Mouse (Mus musculus) inflammation-experienced regulatory T-cells, adult 6 months (primary cell): ENCODE results near the gene Olfr1025-ps1. TPM values are rescaled to one million over a fixed set of nuclear protein-coding genes. Genes with fewer than 3 reads are reported as not detected.

ENCODE experiments used
- ATAC-seq: one replicate; pipeline ENCODE4 v1.8.0; 2017
- polyA plus RNA-seq, 3 experiments: library from polyadenylated mRNA; unstranded; fragments of 100-300 nt; shearing (Covaris generic); gene quantifications; one replicate each; pipeline ENCODE4 v1.2.1; 2017

Gene Olfr1025-ps1
- not detected for polyA plus RNA-seq

- ATAC-seq, result no peak
Observed at GRCm38 (mm10) chr2:85914893-85915292, at the start of gene Olfr1025-ps1. Gene Olfr1025-ps1 (plus strand): TSS chr2:85915193.

GRCm38 (mm10) chr2:85868294-85868693 is 46.7 kb upstream of the Olfr1025-ps1 start, which contains the start of gene Olfr1022:
Gene Olfr1022 (plus strand): TSS chr2:85868594.
- no peak for ATAC-seq

GRCm38 (mm10) chr2:85885340-85885739 is 29.7 kb upstream of the Olfr1025-ps1 start, which contains the start of gene Olfr1023:
Gene Olfr1023 (plus strand): TSS chr2:85885640.
- ATAC-seq, result no peak

DNA sequence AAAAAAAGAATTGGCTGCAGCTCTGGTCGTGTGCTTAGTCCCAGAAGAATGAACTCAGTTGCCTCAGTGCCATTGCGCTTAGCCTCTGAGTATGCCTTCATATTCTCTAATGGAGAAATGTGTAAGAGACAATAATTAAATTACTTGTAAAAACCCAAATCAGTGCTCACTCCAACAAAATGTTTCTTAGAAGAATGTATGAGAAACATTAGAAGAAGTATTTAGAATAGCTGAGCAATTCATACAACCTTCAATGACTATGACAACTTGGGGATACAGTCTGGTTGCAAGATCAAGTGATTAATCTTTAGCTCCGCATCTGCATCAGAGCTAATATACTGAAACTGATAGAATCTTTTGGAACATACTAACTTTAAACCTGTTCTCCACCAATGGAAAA is 10.0 kb upstream of the Olfr1025-ps1 start, which contains the start of gene Olfr1024:
TSS of gene Olfr1024 (minus strand) at position 101 of the 400 bp plus-strand sequence.
- no peak for ATAC-seq

DNA sequence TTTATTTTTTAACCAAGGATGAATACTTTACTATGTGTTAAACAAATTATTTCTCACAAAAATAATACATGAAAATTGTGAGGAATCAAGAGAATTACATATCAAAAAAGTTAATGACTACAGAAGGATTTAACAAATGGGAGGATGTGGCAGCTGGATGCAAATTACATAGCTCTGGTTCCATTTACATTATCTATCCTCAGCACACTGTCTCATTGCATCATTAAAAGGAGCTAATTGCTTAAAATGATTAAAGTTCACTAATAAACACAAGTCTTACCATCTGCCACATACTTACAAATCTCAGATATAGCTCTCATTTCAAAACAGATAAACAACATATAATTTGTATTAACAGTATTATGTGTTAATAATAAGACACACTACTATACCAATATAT is 1.8 kb upstream of the Olfr1025-ps1 start:
- no peak for ATAC-seq

DNA sequence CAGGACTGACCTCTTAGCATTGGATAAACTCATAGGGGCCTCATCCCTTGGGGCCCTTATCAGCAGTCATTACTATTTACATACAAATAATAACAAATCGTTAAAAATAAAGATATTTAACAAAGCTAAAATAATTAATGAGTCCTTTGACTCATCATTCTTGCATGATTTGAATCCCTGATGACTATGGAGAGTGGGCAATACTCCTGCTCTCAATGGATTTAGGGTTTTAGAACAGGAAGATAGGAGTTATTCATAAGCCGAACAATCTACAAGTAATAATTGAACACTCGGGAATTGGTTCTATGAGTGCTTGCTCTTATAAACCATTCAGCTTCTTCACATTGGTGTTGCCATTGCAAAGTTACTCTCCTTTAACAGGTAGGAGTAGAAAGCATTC is 6.3 kb downstream of the Olfr1025-ps1 start, which contains the start of gene Olfr1026:
TSS of gene Olfr1026 (plus strand) at position 301 of the 400 bp plus-strand sequence.
- ATAC-seq, result no peak

DNA sequence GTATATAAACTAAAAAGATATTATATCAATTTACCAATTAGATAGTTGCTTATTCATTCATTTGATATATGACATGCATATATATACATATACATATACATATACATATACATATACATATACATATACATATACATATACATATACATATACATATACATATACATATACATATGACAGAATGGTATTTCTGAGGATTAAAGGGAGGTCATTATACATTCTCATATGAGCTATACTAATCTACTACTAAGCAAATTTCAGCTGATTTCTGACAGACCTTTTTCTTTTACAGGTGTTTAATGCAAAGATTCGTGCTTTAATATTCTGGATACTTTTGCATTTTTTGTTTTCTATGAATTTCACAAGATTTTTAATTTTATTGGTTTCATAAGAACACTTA is 35.1 kb downstream of the Olfr1025-ps1 start, which contains the start of gene Olfr1028:
TSS of gene Olfr1028 (plus strand) at position 301 of the 400 bp plus-strand sequence.
- no peak for ATAC-seq

Other genes with a start within 250 kb of the Olfr1025-ps1 start
- not detected for gene Olfr1006, start 236.4 kb upstream of the Olfr1025-ps1 start, polyA plus RNA-seq
- not detected for gene Olfr1008, start 225.8 kb upstream of the Olfr1025-ps1 start, polyA plus RNA-seq
- gene Olfr1009, start 199.8 kb upstream of the Olfr1025-ps1 start, polyA plus RNA-seq, result not detected
- gene Olfr1012, start 152.4 kb upstream of the Olfr1025-ps1 start, polyA plus RNA-seq, result not detected
- not detected for gene Olfr1013, start 148.1 kb upstream of the Olfr1025-ps1 start, polyA plus RNA-seq
- gene Olfr1014, start 142.5 kb upstream of the Olfr1025-ps1 start, polyA plus RNA-seq, result not detected
- gene Olfr1015, start 133.2 kb upstream of the Olfr1025-ps1 start, polyA plus RNA-seq, result not detected
- gene Olfr1016, start 112.6 kb upstream of the Olfr1025-ps1 start, polyA plus RNA-seq, result not detected
- not detected for gene Olfr1018, start 96.7 kb upstream of the Olfr1025-ps1 start, polyA plus RNA-seq
- gene Olfr1019, start 69.7 kb upstream of the Olfr1025-ps1 start, polyA plus RNA-seq, result not detected
- not detected for gene Olfr1020, start 68.2 kb upstream of the Olfr1025-ps1 start, polyA plus RNA-seq
- gene Olfr1022, start 46.6 kb upstream of the Olfr1025-ps1 start, polyA plus RNA-seq, result not detected
- gene Olfr1023, start 29.6 kb upstream of the Olfr1025-ps1 start, polyA plus RNA-seq, result not detected
- not detected for gene Olfr1024, start 10.1 kb upstream of the Olfr1025-ps1 start, polyA plus RNA-seq
- not detected for gene Olfr1026, start 6.4 kb downstream of the Olfr1025-ps1 start, polyA plus RNA-seq
- gene Olfr1028, start 35.2 kb downstream of the Olfr1025-ps1 start, polyA plus RNA-seq, result not detected
- not detected for gene Olfr1029, start 58.7 kb downstream of the Olfr1025-ps1 start, polyA plus RNA-seq
- gene Olfr1030, start 64.1 kb downstream of the Olfr1025-ps1 start, polyA plus RNA-seq, result not detected
- not detected for gene Olfr1031, start 75.1 kb downstream of the Olfr1025-ps1 start, polyA plus RNA-seq
- not detected for gene Olfr1032, start 90.3 kb downstream of the Olfr1025-ps1 start, polyA plus RNA-seq
- gene Olfr1033, start 105.4 kb downstream of the Olfr1025-ps1 start, polyA plus RNA-seq, result 1 to 10 TPM in 1 of 3 experiments, not detected in 2; 1.2 TPM
- gene Olfr1034, start 130.7 kb downstream of the Olfr1025-ps1 start, polyA plus RNA-seq, result not detected
- not detected for gene Olfr1036, start 158.8 kb downstream of the Olfr1025-ps1 start, polyA plus RNA-seq
- gene Olfr1037, start 172.2 kb downstream of the Olfr1025-ps1 start, polyA plus RNA-seq, result not detected
- not detected for gene Olfr1039, start 220.7 kb downstream of the Olfr1025-ps1 start, polyA plus RNA-seq
- not detected for gene Olfr1040, start 231.5 kb downstream of the Olfr1025-ps1 start, polyA plus RNA-seq
- gene Olfr1042, start 246.6 kb downstream of the Olfr1025-ps1 start, polyA plus RNA-seq, result not detected